Mouse (Mus musculus): ENCODE results near the gene Ptprm.

The Ptprm gene

DNA sequence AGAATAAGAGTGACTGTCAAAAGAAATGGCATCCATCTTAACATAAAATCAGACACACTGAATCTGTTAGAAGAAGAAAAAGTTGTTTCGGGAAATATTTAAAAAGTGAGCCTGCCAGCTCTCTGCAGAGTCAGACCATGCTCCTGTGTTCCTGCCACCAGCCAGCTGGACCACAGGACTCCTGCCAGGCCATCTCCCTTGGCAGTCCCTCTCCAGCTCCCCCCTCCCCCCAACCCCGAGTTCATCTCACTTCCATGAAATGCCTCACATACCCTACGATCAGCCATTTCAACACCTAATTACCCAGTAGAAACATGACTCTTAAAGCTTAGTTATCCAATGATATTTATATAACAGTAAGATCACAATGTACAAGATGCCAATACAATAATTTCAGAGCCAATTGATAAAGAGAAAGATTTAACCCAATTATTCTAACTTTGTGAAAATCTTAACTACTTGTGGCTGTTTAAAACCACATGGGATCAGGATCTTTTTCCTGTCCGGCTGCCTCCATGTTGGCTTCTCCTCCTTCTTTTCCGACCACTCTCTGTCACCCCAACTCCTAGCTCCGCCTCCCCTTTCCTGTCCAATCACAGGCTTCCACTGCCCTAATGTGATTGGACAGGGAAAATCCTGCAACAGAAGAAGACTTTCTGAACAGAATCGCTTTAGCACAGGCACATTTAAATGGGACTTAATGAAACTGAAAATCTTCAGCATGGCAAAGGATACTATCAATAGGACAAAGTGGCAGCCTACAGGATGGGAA is 716.1 kb downstream of the Ptprm start:
- DNase-seq, result no peak

DNA sequence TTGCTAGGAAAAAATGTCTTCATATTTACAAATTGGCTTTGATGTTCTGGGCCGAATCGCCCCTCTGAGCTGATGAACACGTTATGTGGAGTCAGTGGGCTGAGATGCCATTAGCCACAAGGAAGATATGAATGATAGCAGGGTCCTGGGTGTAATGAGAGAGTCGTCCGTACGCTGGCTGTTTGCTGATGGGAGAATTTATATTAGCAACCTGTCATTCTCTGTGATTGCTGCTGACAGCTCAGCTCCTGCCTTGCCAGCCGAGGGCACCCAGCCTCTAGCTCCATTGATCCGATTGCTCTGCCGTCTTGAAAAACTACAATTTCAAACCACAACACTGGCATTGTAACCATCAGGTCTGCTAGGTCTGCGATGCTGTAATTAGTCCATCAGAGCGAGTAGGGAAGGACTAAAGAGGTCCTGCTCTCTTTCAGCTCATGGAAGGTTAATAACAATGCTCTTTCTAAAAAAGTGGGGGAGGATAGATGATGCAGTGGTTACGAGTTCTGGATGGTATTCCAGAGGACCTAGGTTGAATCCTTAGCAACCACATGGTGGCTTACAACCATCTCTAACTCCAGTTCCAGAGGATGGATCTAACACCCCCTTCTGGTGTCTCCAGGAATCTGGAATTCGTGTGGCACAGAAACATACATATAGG is 734.1 kb downstream of the Ptprm start:
- no peak for DNase-seq

DNA sequence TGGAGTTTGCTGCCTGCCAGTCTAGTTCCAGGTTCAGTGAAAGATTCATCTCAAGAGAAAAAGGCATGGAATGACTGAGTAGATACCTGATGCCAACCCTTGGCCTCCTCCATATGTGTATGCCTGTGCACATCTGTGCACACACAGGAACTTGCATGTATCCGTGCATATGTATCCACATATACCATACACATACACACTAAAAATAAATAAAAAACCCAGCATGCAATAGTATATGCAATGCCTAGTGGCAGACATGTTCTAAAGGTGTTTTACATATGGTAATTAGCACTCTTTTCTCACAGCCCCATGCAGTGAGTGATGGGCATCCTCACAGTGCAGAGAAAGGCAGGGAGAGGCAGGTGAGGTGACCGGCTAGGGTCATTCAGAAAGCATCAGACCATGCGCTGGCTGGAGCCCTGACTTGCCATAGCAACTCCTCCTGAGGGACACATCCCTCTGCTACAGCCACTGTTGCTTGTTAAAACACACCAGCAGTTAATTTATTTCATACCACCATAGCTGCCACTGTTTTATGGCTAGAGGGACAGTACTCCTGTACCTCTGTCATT is 734.9 kb downstream of the Ptprm start:
- DNase-seq, result no peak

Data from liver (tissue).